Comparison of ENCODE assay signal across 14 mouse cellular contexts in genomic region chr5:131181231-131181630, GRCm38 (mm10).
DNase-seq lines count a peak whose midpoint lies in the region; ATAC-seq and TF ChIP-seq lines count a peak whose summit lies in the region.
"Had no signal": no experiment of that assay in that cellular context is flagged by ENCODE, and none has a peak within 500 bp of the region (broad histone marks: within the 10 kb centered on the region; RNA-seq: fewer than 3 reads in every experiment).

No protein-coding gene starts in this region.

- WGBS in liver, postnatal 0 days (ENCODE audit: insufficient replicate concordance) = 70% methylated on average over 1 of the region's 1 CpGs

- TF ChIP-seq EP300 in liver, postnatal 0 days (IDR thresholded peaks at IDR 0.05; ENCODE audit: low read depth) = no peak

- no peak for ATAC-seq in liver, postnatal 0 days
- ATAC-seq: midbrain, embryonic 16.5 days; Patski had no signal

- no peaks in the 10 kb centered on the region for H3K4me1 ChIP-seq in liver, postnatal 0 days (ENCODE audit: insufficient read depth)

- H3K9me3 ChIP-seq in liver, postnatal 0 days (ENCODE audit: low read length) = no peaks in the 10 kb centered on the region; the same call in 1 of the 2 replicates
- H3K9me3 ChIP-seq: heart, embryonic 15.5 days had no signal

- no peak overlapping the region for H3K4me2 ChIP-seq in liver, postnatal 0 days (ENCODE audit: low read depth, low read length)
- H3K4me2 ChIP-seq: heart, embryonic 15.5 days had no signal

- no peak for TF ChIP-seq CTCF in liver, postnatal 0 days (IDR thresholded peaks at IDR 0.05; ENCODE audit: low read depth)

- H3K36me3 ChIP-seq in liver, postnatal 0 days (replicated peaks; ENCODE audit: insufficient read depth, low read length) = no peaks in the 10 kb centered on the region
- H3K36me3 ChIP-seq: heart, embryonic 15.5 days had no signal

- H3K4me3 ChIP-seq in liver, postnatal 0 days (ENCODE audit: low read depth, low read length) = no peak overlapping the region
- H3K4me3 ChIP-seq: heart, embryonic 15.5 days had no signal

- H3K27ac ChIP-seq in liver, postnatal 0 days (ENCODE audit: low read depth) = no peak overlapping the region
- H3K27ac ChIP-seq: heart, embryonic 15.5 days; kidney, postnatal 0 days had no signal

- DNase-seq in cerebellum, postnatal 14 days = peak; percentile 13 to 20
- DNase-seq in cerebellum, adult 9-11 months = no peak
- DNase-seq in right cerebral cortex, adult 18-20 months = peak; percentile 68
- no peak for DNase-seq in right cerebral cortex, postnatal 14 days
- peak; percentile 10 for DNase-seq in heart, postnatal 4 days
- DNase-seq in liver, postnatal 0 days = no peak
- no peak for DNase-seq in retina, embryonic 14.5 days (ENCODE audit: low spot score)
- DNase-seq in embryo, embryonic 10 days (ENCODE audit: low spot score) = no peak
- DNase-seq: embryo, embryonic 11 days; spleen, adult 18-20 months had no signal

- H3K27me3 ChIP-seq in liver, postnatal 0 days (ENCODE audit: insufficient read depth, low read length) = no peaks in the 10 kb centered on the region
- H3K27me3 ChIP-seq: heart, embryonic 15.5 days; Patski had no signal

- no peak overlapping the region for H3K9ac ChIP-seq in liver, postnatal 0 days (replicated peaks)
- H3K9ac ChIP-seq: heart, embryonic 15.5 days had no signal

Comparison
In these comparisons a context has a peak if more than half of its experiments do, and no peak if none do; other contexts are left out.
1. DNase-seq: peak in cerebellum, postnatal 14 days (2 of 2), right cerebral cortex, adult 18-20 months (single experiment) and heart, postnatal 4 days (single experiment); none in cerebellum, adult 9-11 months (single experiment), right cerebral cortex, postnatal 14 days (single experiment), liver, postnatal 0 days (single experiment), retina, embryonic 14.5 days (single experiment) and embryo, embryonic 10 days (single experiment).